Mouse (Mus musculus) retina, adult 2 months (tissue): ENCODE measurements at regions not wholly inside any gene's neighbourhood (a gene's known extent, or its start where the extent isn't known, plus 50 kb on each side); places are given as distances from the start of the nearest gene placed in this dataset.
"Not testable (repeated sequence)": the region's sequence is repeated elsewhere in the genome, so short reads cannot be mapped to it uniquely, and the experiment has no call there.

Experiments
- DNase-seq: peaks from one replicate; pipeline ENCODE4 v3.0.0-alpha.2; 2012; ENCODE audit warnings: low read depth, low spot score

GRCm38 (mm10) chr8:126778131-126778530, 167.5 kb downstream of the Tomm20 start:
- no peak for DNase-seq

- no peak for DNase-seq
Measured at GRCm38 (mm10) chr8:126776605-126777469, 168.8 kb downstream of the Tomm20 start.

- no peak for DNase-seq
Measured at GRCm38 (mm10) chr8:126775334-126775733, 170.3 kb downstream of the Tomm20 start.

- no peak for DNase-seq
Measured at GRCm38 (mm10) chr8:126774816-126775215, 170.8 kb downstream of the Tomm20 start.

- no peak for DNase-seq
Measured at GRCm38 (mm10) chr8:126772748-126773147, 172.9 kb downstream of the Tomm20 start.

- no peak for DNase-seq
Measured at GRCm38 (mm10) chr8:126772194-126772593, 173.4 kb downstream of the Tomm20 start.

GRCm38 (mm10) chr8:126770374-126770773, 175.3 kb downstream of the Tomm20 start:
- DNase-seq = not testable (repeated sequence)

GRCm38 (mm10) chr8:126768142-126768541, 174.4 kb upstream of the Irf2bp2 start:
- no peak for DNase-seq

- DNase-seq = no peak
Measured at GRCm38 (mm10) chr8:126767341-126767740, 173.6 kb upstream of the Irf2bp2 start.

GRCm38 (mm10) chr8:126765693-126766238, 172.0 kb upstream of the Irf2bp2 start:
- DNase-seq = no peak

GRCm38 (mm10) chr8:126763600-126763999, 169.8 kb upstream of the Irf2bp2 start:
- DNase-seq = no peak

- DNase-seq = no peak
Measured at GRCm38 (mm10) chr8:126759711-126760110, 165.9 kb upstream of the Irf2bp2 start.

GRCm38 (mm10) chr8:126758951-126759350, 165.2 kb upstream of the Irf2bp2 start:
- DNase-seq = no peak

- DNase-seq = no peak
Measured at GRCm38 (mm10) chr8:126757951-126758757, 164.4 kb upstream of the Irf2bp2 start.

- no peak for DNase-seq
Measured at GRCm38 (mm10) chr8:126756300-126757097, 162.7 kb upstream of the Irf2bp2 start.

GRCm38 (mm10) chr8:126755669-126756068, 161.9 kb upstream of the Irf2bp2 start:
- no peak for DNase-seq

- no peak for DNase-seq
Measured at GRCm38 (mm10) chr8:126754361-126754809, 160.6 kb upstream of the Irf2bp2 start.

- no peak for DNase-seq
Measured at GRCm38 (mm10) chr8:126753059-126753855, 159.5 kb upstream of the Irf2bp2 start.

- no peak for DNase-seq
Measured at GRCm38 (mm10) chr8:126751416-126752140, 157.8 kb upstream of the Irf2bp2 start.
